Mouse (Mus musculus) kidney, adult 8-10 months (tissue): ENCODE results near the gene Sgms1.
A peak's percentile ranks its signal among the peaks of the same experiment; 100 is the strongest.
"Not testable (repeated sequence)": the region's sequence is repeated elsewhere in the genome, so short reads cannot be mapped to it uniquely, and the experiment has no call there.

Experiments used
- DNase-seq, 2 experiments: peaks; one replicate each; pipeline ENCODE4 v3.0.0; 2022

The Sgms1 gene

DNA sequence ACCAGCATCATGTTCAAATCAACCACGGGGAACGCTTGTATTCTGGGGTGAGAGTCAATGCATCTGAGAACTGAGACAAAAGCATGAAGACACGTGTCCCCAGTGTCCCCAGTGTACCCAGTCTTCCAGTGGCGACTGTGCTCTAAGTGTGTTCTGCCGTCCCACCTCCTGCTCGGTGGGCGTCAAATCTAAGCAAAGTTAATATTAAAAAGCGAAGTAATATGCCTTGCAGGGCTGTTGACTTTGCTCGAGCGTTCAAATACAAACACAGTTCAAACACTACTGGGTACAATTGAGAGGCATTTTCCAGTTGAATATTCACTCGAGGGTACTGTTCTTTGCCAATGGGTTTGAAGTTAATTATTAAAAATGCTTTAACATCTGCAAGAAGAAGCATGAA, 66.4 kb downstream of the Sgms1 start:
- DNase-seq, result peak; percentile 65 to 87

DNA sequence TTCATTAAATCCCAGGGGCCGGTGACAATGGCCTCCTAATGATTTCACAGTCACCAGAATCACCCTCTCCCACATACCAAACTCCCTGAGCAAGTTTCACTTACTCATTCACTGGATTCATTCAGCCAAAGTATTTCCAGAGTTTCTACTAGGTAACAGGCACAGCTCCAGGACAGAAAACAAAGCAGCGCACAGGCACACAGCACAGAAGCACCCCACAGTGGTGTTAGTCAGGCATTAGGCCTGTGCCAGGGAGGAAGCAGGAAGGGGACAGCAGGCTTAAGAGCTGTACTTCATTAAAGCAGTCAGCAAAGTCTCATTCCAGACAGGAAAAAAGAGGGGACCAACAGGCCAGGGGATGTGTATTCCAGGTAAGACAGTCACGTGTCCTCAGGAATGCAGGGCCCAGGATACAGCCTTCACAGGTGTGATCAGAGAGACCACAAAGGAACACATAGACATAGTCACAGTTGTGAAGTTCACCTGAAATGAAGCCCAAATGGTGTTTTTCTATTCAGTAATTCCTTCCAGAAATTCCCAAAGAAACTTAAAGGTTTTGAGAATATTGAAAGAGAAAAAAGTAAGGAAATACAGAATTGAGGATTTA, 67.0 kb downstream of the Sgms1 start:
- DNase-seq, result peak; percentile 80 to 90

DNA sequence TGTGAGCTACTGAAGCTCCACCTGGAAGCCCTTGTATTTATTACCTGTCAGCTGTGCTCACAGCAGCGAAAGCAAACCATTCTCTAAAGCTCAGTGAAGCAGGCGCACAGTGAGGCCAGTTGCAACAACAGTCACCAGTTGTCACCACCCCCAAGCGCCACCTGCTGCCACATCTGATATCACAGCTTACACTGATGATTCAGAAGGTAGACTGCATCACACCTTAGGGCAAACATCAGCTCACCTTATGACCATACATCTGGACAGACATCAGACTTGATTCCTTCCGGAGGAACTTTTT, 69.2 kb downstream of the Sgms1 start:
- DNase-seq, result peak; percentile 66 to 81

DNA sequence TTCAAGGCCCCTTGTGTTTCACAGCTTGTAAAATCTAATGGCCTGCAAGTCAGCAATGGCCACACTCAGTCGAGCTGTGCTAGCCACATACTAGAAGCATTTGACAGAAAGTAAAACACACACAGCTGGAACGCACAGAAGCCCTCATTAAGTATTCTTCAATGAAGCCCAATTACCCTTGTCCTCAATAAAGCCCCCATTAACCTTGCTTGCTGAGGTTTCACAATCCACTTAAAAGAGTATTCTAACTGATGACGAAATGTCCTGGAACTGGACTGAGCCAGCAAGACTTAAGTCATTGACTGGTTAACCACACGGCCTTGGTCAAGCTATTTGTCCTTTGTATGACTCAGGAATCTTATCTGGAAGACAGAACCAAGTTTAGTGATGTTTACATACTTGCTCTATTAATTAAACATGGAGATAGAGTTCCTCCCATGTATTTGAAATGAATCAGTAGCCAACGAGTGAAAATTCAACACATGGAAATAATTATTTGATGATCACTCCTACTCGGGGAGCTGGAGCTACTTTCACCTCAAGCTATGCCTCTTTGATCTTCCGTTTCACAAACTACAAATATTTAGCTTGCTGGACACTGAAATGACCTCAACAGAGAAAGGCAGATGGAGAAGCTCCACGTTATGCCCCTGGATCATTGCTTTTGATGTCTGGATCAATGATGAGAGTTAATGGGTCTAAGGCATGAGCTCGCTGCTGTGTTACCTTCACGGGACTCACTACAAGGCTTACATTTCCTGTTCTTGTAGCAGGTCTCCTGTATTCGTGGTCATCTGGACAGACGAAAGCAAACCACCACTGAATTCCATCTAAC, 69.8 kb downstream of the Sgms1 start:
- peak in 1 of 2 experiments; percentile 41 for DNase-seq

DNA sequence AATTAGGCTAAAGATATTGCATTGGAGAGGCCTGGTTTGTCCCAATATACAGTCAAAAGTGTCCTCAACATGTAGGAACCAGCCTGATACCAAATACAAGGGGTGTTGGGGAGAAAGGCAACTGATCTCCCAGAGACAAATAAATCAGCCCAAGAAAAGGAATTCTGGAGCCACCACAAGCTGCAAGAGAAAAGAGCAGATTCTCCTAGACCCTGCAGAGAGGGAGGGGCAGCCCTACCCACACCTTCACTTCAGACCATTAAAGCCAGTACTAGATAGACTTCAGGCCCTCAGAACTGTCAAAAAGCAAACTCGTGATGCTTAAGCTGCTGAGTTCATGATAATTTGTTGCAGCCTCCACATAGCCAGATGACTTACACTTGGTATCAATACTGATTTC, 70.5 kb downstream of the Sgms1 start:
- no peak for DNase-seq

DNA sequence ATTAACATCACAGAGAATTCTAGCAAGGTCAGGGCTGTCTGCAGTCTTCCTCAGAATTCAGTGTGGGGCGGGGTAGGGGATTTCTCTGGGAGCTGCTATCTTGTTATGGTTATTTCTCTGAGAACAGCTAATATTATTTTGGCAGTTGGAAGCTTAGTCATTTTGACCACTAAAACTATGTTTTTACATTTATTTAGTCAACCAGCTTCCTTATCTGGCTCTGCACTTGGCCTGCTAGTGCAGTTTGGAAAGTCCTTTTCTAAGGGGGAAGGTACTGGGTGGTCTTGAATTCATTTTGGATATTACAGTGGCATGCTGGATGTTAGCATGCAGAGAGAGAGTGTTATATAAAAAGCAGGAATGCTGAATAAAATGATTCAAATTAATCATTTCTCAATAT, 72.2 kb downstream of the Sgms1 start:
- DNase-seq, result not testable (repeated sequence)

DNA sequence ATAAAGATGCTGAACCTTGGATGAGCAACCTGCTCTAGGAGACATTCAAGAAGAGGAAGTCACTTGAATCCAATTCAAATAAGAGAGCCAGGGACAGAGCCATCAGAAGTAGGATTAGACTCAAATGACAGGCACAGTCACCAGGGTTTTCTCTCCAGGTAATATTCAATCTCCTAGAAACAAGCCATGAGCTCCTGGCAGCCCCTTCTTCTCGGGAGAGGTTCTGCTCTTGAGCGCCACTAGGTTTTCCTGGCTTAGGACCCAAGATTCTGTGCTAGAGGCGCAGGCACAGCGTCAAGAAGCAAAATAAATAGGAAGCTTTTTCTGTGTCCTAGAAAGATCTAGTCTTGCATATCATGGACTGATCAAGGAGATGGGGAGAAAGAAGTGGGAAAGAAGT, 76.2 kb downstream of the Sgms1 start:
- no peak for DNase-seq

DNA sequence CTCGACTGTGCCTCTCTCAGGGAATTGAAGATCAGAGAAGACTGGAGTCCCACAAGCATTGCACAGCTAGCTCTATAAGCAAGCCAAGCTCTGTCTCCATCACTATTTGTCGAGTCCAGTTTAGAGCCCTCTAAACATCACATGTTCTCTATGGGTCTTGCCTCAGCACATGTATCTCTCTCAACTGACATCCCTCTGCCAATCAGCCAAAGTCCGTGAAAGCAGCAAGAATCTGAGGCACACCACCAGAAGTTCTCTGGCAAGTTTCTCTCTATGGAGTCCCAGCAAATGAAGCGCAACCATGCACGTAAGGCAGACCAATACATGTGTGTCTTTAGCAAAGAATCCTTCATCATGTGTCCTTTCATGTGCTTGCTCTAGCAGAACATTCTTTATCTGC, 77.8 kb downstream of the Sgms1 start:
- no peak for DNase-seq

DNA sequence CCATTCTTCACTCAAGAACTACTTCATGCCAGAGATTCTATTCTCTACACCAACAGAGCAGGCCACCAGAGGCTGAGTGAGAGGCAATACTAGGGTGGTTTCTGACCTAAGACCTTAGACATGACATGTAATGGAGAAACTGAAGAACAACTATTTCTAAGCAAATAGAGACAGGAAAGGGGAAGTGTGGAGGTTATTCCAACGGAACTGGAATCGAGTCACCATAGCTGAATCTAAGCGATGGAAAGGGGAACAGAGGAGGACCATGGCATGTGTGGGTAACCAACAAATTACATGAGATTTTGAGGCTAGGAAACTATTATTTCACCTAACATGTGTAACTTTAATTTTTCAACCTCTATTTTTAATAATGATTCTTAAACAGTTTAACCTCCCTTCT, 78.5 kb downstream of the Sgms1 start:
- no peak for DNase-seq

DNA sequence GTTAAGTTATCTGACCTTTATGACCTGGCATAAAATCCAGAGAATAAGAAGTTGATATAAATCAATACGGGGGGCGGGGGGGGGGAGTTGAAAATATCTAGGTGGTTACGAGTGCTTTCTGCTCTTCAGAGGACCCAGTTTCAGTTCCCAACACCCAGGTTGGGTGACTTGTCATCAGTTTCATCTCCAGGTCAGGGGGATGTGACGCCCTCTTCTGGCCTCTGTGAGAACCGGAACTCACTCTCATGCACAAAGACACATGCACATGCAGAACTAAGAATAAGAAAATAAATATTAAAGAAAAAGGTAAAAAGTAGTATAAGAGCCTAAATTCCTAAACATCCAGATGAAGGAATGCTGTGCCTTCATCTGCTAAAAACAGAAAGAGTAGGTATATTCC, 79.0 kb downstream of the Sgms1 start:
- DNase-seq, result no peak

DNA sequence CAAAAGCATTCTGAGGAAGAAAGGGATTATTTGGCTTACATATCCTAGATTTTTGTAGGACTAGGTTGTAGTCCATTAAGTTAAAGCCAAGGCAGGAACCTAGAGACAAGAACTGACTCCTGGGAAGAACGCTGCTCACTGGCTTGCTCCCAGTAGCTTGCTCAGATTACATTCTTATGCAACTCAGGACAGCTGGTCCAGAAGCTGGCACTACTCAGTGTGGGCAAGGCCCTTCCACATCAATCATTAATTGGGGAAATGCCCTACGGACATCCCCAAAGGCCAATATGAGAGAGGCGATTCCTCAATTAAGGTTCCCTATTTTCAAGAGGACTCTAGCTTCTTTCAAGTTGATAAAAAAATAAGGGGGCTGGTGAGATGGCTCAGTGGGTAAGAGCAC, 80.2 kb downstream of the Sgms1 start:
- peak; percentile 76 to 80 for DNase-seq

DNA sequence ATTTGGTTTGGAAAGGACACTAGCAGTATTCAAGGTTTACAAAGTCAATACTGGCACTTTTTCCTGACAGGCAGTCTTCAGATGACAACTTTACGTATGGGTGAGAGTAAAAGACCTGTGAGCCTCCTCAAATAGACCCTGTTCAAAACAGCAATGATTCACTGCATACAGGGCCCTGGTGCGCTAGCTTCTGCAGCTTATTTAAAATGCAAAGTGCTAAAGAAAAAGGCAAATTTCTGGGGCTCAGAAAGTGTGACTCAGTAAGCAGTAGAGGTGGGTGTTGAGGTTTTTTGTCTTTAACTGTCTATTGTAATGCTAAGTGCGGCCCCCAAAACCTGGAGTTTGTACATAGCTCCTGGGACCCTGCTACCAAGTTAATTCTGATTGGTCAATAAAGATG, 81.2 kb downstream of the Sgms1 start:
- no peak for DNase-seq

DNA sequence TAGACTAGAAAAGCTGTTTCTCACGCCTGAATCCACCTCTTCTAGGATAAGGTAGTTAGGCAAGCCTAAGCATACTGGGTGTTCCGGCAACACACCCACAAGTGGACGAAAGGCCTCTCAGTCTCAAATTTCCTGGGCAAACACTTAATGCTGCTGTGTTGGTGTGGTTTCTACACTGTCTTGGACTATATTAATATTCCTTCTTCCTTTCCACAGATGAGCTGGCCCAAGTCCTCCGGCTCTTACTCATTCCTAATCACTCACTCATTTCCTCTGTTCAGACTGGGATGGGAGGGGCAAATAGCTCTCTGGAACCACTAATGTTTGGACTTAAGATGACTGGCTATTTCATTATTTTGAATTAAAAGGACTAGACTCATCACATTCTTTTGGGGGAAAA, 84.6 kb downstream of the Sgms1 start:
- DNase-seq, result peak; percentile 57 to 68

DNA sequence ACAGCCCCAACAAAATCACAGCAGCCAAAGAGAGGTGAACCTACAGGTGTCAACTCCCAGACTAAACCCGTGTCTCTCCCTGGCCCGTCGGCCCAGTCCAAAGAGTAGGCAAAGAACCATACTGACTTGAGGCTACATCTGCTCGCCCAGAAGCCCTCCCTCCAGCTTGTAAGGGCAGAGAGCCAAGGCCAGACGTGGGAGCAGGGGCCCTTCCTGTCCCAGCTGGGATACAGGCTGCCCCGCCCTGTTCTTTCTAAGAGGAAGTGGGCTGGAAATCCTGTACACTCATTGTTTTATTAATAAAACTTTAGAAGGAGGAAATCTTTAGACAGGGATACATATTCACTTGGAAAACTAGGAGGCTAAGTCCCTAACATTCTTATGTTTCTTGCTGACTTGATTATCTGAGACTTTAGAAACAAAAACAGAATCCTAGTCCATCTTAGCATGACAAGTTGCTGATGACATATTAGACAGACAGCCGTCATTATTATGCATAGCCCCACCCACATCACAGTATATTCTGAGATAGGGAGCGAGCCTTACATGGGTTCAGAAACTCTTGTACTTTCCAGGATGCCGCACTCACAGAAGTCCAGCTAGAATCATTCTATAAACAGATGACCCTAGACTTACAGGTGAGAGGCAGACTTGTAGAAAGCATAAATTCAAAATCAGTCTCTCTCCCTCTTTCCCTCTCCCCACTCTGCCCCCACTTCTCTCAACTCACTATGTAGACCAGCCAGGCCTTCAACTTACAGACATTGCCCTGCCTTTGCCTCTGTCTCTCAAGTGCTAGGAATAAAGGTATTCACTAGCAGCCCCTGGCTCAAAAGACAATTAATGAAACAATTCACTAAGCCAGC, 85.3 kb downstream of the Sgms1 start:
- DNase-seq, result peak; percentile 75 to 83

DNA sequence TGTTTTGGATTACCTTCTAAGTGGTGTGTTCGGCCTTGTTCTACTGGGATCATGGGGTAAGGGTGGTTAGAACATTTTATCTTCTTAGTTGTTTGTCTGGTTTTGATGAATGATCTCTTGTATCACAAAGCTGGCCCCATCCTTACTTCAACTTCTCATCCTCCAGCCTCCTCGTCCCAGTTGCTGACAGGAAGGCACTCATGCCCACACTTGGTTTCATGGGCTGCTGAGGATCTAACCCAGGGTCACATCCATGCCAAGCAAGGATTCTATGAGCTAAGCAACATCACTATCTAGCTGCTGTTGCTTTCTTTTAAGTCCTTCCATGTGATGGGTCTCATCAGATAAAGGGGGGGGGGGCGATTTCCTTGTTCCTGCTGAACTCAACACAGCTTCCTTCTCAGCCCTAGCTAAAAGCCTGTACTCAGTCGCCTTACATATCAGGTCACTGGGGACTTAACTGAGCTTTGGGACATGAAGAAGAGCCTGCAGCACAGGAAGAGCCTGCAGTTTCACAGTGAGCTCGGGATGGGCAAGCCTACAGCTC, 86.6 kb downstream of the Sgms1 start:
- DNase-seq, result no peak

DNA sequence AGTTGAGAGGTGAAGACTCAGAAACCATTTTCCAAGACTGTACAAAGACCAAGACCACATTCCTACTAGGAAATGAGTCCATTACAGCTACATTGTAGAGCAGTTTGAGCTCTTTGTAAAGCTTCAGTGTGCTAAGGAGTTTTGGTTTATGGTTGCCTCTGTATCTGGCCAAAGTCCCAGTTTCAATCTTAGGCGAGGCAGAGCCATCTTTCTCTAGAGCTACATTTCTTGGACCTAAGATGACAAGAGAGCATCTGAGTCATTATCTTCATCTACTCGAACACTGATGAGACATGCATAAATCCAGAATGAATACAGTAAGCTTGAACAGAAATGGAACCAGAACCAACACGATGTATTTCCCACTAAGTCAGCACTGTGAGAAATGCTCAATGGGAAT, 87.9 kb downstream of the Sgms1 start:
- DNase-seq, result no peak

DNA sequence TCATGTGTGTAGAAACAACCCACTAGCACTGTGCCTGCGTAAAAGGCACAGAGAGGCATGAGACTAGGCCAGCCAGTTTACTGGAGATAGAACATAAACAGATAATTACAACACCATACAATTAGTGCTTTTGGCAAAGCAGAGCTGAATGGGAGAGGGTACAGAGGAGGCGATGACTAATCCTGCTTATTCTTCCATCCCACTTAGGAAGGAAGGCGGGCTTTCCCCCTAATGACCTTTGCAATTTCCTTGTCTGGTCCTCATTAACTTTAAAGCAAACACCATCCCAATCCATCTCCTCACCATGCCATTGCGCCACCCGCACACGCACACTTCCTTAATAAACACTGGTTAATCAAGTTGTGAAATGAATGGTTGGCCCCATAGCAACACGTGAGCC, 91.3 kb downstream of the Sgms1 start:
- no peak for DNase-seq

DNA sequence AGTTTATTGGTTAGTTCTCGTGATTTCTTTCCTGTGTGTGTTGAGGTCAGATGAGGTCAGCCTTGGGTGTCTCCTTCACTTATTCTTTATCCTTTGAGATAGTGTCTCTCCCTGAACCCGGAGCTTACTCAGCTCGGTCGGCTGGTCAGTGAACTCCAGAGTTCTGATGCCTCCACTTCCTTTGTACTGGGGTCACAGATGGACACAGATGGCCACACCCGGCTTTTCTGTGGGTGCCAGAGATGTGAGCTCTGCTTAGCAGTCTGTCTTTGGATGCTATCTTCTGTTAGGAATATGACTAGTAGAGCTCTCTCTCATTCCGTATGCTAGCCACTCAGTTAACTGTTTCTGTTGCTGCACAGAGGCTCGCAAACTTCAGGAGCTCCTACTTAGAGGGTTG, 92.7 kb downstream of the Sgms1 start:
- DNase-seq, result no peak

DNA sequence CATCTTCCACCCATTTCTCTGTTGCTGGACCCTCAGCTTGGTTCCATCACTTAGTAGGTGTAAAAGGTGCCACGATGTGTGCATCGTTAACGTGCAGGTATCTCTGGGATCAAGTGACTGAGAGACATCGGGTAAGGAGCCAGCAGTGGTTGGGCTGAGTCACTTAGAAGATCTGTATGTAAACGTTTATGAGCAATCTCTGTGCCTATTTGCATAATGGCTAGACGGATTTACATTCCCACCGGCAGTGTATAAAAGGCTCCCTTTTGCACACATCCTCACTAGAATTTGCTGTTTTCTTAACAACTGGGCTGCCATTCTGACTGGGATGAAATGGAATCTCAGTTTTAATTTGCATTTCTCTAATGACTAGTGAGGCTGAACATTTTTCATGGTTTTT, 93.9 kb downstream of the Sgms1 start:
- no peak for DNase-seq

DNA sequence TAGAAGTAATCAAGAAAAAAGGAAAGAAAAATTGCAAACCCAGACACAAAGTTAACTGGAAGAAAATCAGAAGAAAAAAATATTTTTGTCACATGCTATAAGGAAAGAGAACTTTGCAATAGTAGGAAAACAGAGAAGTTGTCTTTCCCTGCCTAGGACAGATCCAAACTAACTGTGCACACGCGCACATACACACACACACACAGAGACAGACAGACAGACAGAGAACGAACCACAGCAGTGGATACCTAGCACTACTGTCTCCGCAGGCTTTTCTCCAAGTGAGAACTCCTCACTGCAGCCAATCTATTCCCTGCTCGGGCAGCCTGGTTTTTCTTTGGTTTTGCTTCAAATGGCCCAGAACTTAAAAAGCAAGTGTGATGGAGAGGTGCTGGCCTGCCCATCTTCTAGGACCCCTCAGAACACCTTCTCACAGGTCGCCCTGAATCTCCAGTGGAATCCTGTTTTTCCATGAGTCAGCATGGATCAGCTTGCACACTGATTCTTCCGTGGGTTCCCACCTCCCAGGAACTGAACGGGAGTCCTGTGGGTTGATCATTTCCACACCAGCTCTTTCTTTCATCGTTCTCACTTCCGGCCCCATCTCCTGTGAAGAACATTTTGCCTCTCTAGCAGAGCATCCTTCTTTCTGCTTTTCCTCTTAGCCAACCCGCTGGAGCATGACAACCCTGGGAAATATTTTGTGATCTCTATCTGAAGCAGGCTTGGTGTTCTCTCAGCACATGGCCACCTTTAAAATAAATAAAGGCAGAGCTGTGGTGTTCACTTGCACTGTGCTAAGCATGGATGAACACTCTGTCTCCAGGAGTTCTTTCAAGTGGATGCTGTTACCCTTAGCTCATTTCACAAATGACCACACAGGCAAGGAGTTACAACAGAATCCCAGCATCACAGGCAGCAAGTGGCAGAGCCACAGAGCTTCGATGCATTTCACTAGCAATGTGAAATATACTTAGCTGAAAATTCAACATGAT, 96.4 kb downstream of the Sgms1 start:
- DNase-seq, result no peak

DNA sequence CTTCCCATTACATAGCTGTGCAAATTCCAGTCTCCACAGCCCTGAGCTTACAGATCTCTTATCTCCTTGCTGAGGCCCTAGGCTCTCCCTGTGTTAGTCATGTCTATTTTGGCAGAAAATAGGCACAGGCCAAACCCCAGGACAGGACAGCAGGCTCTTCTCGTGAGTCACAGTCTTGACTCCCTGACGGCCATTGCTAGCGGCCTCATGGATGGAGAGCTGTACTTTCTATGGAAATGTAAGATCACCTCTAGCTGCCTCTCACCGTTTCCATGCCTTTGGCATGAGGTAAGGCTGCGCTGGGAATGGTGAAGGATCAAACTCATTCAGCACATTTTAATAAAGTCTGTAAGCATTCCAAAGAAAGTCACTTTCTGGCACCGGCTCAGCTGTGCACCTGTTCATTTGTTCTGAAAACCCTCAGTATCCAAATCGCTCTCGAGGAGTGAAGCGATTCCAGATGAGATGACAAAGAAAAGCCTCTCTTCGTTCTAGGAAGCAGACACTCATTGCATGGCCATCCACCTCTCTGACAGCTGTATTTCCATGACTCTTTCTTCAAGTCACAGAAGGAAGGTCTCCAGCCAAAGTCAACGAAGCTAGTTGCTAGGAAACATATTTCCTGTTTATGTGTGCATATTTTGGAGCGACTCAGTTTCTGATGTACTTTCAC, 97.3 kb downstream of the Sgms1 start:
- DNase-seq, result peak in 1 of 2 experiments; percentile 30

DNA sequence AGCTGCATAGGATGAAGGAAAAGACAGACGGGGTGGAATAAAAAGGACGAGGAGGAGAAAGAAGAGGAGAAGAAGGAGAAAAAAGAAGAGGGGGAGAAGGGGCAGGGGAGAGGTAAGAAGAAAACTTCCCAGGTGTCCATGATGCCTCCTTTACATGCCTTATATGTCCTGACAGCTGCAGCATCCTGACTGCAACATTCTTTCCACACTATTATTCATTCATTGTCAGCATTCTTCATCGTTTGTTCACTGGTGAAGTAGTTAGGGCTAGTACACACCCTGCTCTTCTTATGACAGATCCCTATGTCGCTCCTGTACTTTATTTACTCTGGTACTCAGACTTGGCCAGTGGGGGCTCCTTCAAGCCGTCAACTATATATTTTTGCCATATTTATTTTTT, 98.4 kb downstream of the Sgms1 start:
- no peak for DNase-seq
